Mouse (Mus musculus): ENCODE measurements around the gene 9130019O22Rik. TPM values are rescaled to one million over a fixed set of nuclear protein-coding genes. Genes with fewer than 3 reads are reported as not detected.

9130019O22Rik gene
- 2.9 TPM for polyA plus RNA-seq (2014; fragmentation: Illumina TruSeq; extraction: RNeasy Lipid Tissue Mini Kit (QIAGEN cat#74804); ENCODE audit: low replicate concordance)

DNA sequence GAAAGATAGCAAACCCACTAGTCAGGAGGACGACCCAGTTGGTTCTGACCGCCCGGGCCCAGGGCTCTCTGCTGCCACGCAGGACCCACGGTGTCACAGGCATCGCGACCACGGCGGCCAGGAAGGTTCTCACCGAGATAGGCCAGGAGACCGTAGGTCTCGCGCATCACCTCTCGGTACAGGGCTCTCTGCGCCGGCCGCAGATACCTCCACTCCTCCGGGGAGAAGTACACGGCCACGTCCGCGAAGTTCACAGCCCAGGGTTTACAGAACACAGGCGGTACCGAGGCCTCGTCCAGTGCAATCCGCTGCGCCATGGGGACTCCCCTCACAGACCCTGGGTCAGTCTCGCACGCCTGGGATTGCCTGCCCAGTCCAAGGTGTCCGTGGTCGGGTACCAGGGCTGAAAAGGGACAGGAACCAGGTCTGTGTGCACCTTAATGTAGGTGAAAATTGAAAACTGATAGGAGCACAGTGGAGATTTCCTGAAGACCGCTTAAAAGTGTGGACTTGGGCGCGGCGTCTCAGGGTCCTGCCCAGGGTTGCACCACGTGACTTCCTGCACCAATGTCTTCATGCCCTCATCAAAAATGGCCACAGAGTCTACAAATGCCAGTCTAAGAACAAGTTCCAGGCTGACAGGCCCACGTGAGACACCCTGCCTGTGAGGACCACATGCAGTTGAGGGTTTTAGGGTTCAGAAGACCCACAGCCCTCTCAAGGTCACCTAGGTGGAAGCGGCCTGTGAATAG lies at the start of gene 9130019O22Rik:
Gene 9130019O22Rik, minus strand, starts transcription at position 526 of the 752 bp plus-strand sequence.

DNA sequence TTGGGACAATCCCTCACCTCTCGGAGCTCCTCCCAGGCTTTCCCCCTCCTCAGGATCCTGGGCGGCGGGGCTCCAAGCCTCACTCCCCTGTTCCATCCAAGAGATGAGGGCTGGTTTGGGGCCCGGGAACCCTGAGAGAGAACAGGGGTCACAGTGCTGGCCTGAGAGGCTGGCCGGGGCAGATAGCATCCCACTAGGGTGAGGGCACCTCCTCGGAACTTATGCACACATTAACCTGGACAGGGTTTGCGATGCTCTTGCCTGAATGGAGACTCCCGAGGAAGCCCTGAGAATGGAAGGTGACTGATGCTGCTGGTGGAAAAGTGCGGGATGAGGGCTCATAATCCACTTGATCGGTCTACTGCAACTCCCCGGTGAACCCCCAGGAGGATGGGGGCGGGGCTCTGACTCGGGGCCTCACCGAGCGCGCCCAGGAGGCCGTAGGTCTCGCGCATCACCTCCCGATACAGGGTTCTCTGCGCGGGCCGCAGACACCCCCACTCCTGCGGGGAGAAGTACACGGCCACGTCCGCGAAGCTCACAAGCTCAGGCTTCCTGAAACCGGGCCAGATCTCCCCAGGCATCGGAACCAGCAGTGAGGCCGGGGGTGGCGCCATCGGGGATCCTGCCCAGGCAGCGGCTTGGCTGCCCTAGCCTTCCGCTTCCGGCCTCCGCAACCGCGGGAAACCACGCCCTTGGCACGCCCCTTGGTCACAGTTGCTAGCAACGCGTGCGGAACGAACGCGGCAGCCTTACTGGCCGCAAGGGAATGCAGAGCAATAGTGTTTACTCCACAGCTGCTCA lies 34.6 kb upstream of the 9130019O22Rik start, which contains the start of gene Zfp688:
Gene Zfp688, minus strand, starts transcription at position 681 of the 804 bp plus-strand sequence.

DNA sequence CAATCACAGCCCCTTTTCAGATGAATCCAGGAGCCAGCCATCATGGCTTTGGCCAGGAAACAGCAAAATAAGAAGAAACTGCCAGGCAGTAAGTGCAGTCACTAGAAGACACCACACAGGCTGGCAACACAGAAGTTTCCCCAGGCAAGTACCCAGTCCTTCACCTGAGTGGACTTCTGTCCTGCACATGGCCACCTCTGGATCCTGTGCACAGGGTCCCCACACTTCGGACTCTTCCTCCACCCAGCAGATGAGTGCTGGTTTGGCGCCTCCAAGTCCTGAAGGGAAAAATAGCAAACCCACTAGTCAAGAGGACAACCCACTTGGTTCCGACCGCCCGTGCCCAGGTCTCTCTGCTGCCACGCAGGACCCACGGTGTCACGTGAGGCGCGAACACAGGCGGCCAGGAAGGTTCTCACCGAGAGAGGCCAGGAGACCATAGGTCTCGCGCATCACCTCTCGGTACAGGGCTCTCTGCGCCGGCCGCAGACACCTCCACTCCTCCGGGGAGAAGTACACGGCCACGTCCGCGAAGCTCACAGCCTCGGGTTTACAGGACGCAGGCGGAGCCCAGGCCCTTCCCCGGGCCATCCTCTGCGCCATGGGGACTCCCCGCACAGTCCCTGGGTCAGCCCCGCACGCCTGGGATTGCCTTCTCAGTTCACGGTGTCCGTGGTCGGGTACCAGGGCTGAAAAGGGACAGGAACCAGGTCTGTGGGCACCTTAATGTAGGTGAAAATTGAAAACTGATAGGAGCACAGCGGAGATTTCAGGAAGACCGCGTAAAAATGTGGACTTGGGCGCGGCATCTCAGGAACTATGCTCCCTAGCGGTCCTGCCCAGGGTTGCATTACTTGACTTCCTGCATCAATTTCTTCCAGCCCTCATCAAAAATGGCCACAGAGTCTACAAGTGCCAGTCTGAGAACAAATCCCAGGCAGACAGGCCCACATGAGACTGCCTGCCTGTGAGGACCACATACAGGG lies 19.3 kb upstream of the 9130019O22Rik start, which contains the start of gene Zfp764:
Gene Zfp764, minus strand, starts transcription at position 821 of the 986 bp plus-strand sequence.

DNA sequence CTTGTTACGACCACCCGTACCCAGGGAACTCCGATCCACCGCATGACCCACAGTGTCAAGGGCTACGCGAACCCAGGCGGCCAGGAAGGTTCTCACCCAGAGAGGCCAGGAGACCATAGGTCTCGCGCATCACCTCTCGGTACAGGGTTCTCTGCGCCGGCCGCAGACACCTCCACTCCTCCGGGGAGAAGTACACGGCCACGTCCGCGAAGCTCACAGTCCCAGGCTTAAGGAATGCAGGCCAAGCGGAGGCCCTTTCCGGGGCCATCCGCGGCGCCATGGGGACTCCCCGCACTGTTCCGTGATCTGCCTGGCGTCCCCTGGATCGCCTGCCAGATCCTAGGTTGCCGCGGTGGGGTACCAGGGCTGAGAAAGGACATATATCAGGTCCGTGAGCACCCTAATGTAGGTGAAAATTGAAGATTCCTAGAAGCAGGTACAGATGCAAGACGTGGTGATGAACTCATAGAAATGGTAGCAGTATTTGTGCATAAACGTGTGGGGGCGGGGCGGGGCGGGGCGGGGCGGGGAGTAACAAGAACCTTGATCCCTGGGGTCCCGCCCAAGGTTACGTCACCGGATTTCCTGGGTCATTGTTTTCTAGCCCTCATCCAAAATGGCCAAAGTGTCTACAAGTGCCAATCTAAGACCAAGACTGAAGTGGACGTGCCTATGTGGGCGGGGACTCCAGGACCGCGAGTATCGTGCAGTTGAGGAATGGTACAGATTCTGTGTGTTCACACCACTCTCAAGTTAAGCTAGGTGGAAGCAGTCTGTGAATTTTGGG lies 6.4 kb upstream of the 9130019O22Rik start, which contains the start of gene E430018J23Rik:
Gene E430018J23Rik, minus strand, starts transcription at position 473 of the 787 bp plus-strand sequence.

DNA sequence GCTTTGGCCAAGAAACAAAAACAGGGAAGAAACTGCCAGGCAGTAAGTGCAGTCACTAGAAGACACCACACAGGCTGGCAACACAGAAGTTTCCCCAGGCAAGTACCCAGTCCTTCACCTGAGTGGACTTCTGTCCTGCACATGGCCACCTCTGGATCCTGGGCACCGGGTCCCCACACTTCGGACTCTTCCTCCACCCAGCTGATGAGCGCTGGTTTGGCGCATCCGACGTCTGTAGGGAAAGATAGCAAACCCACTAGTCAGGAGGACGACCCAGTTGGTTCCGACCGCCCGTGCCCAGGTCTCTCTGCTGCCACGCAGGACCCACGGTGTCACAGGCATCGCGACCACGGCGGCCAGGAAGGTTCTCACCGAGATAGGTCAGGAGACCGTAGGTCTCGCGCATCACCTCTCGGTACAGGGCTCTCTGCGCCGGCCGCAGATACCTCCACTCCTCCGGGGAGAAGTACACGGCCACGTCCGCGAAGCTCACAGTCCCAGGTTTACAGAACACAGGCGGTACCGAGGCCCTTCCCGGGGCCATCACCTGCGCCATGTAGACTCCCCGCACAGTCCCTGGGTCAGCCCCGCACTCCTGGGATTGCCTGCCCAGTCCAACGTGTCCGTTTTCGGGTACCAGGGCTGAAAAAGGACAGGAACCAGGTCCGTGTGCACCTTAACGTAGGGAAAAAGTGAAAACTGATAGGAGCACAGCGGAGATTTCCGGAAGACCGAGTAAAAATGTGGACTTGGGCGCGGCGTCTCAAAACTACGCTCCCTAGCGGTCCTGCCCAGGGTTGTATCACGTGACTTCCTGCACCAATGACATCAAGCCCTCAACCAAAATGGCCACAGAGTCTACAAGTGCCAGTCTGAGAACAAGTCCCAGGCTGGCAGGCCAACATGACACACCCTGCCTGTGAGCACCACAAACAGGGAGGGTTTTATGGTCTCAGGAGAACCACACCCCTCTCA lies 11.4 kb downstream of the 9130019O22Rik start, which contains the start of gene Zfp747:
Gene Zfp747, minus strand, starts transcription at position 780 of the 975 bp plus-strand sequence.

DNA sequence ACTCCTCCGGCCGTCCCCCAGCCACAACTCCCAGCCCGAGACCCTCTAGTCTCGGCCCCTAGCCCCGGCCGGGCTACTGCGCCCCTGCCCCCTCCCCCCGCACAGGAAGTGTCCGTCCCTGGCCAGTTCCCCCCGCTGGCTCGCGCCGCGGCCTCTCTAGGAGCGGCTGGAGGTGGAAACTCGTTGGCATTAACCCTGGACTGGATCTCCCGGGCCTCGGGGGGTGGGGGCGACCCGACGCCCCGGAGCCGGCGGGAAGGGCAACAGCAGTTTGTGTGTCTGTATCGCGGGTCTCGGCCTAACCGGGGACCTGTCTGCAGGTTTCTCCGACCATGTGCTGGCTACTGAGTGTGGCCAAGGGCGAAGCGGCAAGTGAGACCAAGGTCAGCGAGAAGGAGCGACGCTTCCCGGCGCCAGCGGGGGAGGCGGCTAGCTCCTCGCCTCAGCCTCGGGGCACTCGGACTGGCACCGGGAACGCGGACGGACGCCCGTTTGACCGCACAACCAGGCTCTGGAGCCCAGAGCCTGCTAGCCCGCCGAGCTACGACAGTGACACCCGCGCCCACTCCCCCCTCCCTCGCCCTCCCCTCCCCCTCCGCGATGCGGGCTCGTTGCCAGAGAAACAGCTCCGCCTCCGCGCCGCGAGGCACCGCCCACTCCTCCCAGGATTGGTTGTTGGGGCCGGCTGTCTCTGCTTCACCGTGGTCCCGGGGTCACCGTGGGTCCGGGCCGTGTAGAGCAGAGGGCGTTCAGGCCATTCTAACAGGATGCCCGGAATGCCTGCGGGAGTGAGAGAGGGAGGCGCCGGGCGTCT lies 41.2 kb downstream of the 9130019O22Rik start, which contains the start of gene Zfp768:
Gene Zfp768, minus strand, starts transcription at position 78 of the 814 bp plus-strand sequence.

Other genes with a start within 250 kb of the 9130019O22Rik start
- gene Spn, start 249.3 kb downstream of the 9130019O22Rik start, polyA plus RNA-seq (2014; fragmentation: Illumina TruSeq; extraction: RNeasy Lipid Tissue Mini Kit (QIAGEN cat#74804); ENCODE audit: low replicate concordance), result 0.89 TPM
- 9.1 TPM for gene Cd2bp2, start 191.1 kb downstream of the 9130019O22Rik start, polyA plus RNA-seq (2014; fragmentation: Illumina TruSeq; extraction: RNeasy Lipid Tissue Mini Kit (QIAGEN cat#74804); ENCODE audit: low replicate concordance)
- 3.0 TPM for gene Tbc1d10b, start 178.7 kb downstream of the 9130019O22Rik start, polyA plus RNA-seq (2014; fragmentation: Illumina TruSeq; extraction: RNeasy Lipid Tissue Mini Kit (QIAGEN cat#74804); ENCODE audit: low replicate concordance)
- not detected for gene Mylpf, start 178.3 kb downstream of the 9130019O22Rik start, polyA plus RNA-seq (2014; fragmentation: Illumina TruSeq; extraction: RNeasy Lipid Tissue Mini Kit (QIAGEN cat#74804); ENCODE audit: low replicate concordance)
- gene Zfp553, start 154.1 kb downstream of the 9130019O22Rik start, polyA plus RNA-seq (2014; fragmentation: Illumina TruSeq; extraction: RNeasy Lipid Tissue Mini Kit (QIAGEN cat#74804); ENCODE audit: low replicate concordance), result 0.63 TPM
- 1.5 TPM for gene Sept1, start 154.0 kb downstream of the 9130019O22Rik start, polyA plus RNA-seq (2014; fragmentation: Illumina TruSeq; extraction: RNeasy Lipid Tissue Mini Kit (QIAGEN cat#74804); ENCODE audit: low replicate concordance)
- not detected for gene Zfp771, start 142.9 kb downstream of the 9130019O22Rik start, polyA plus RNA-seq (2014; fragmentation: Illumina TruSeq; extraction: RNeasy Lipid Tissue Mini Kit (QIAGEN cat#74804); ENCODE audit: low replicate concordance)
- 0.78 TPM for gene Dctpp1, start 126.5 kb downstream of the 9130019O22Rik start, polyA plus RNA-seq (2014; fragmentation: Illumina TruSeq; extraction: RNeasy Lipid Tissue Mini Kit (QIAGEN cat#74804); ENCODE audit: low replicate concordance)
- 171 TPM for gene Sephs2, start 113.1 kb downstream of the 9130019O22Rik start, polyA plus RNA-seq (2014; fragmentation: Illumina TruSeq; extraction: RNeasy Lipid Tissue Mini Kit (QIAGEN cat#74804); ENCODE audit: low replicate concordance)
- 1.3 TPM for gene Itgal, start 90.9 kb downstream of the 9130019O22Rik start, polyA plus RNA-seq (2014; fragmentation: Illumina TruSeq; extraction: RNeasy Lipid Tissue Mini Kit (QIAGEN cat#74804); ENCODE audit: low replicate concordance)
- gene Zfp768, start 41.6 kb downstream of the 9130019O22Rik start, polyA plus RNA-seq (2014; fragmentation: Illumina TruSeq; extraction: RNeasy Lipid Tissue Mini Kit (QIAGEN cat#74804); ENCODE audit: low replicate concordance), result 2.2 TPM
- 5.3 TPM for gene Zfp747, start 11.1 kb downstream of the 9130019O22Rik start, polyA plus RNA-seq (2014; fragmentation: Illumina TruSeq; extraction: RNeasy Lipid Tissue Mini Kit (QIAGEN cat#74804); ENCODE audit: low replicate concordance)
- 1.2 TPM for gene E430018J23Rik, start 6.5 kb upstream of the 9130019O22Rik start, polyA plus RNA-seq (2014; fragmentation: Illumina TruSeq; extraction: RNeasy Lipid Tissue Mini Kit (QIAGEN cat#74804); ENCODE audit: low replicate concordance)
- 3.5 TPM for gene Zfp764, start 19.7 kb upstream of the 9130019O22Rik start, polyA plus RNA-seq (2014; fragmentation: Illumina TruSeq; extraction: RNeasy Lipid Tissue Mini Kit (QIAGEN cat#74804); ENCODE audit: low replicate concordance)
- gene Zfp688, start 34.9 kb upstream of the 9130019O22Rik start, polyA plus RNA-seq (2014; fragmentation: Illumina TruSeq; extraction: RNeasy Lipid Tissue Mini Kit (QIAGEN cat#74804); ENCODE audit: low replicate concordance), result 2.5 TPM
- gene Zfp689, start 62.0 kb upstream of the 9130019O22Rik start, polyA plus RNA-seq (2014; fragmentation: Illumina TruSeq; extraction: RNeasy Lipid Tissue Mini Kit (QIAGEN cat#74804); ENCODE audit: low replicate concordance), result 0.97 TPM
- 29.5 TPM for gene Prr14, start 72.4 kb upstream of the 9130019O22Rik start, polyA plus RNA-seq (2014; fragmentation: Illumina TruSeq; extraction: RNeasy Lipid Tissue Mini Kit (QIAGEN cat#74804); ENCODE audit: low replicate concordance)
- 5.9 TPM for gene Fbrs, start 92.0 kb upstream of the 9130019O22Rik start, polyA plus RNA-seq (2014; fragmentation: Illumina TruSeq; extraction: RNeasy Lipid Tissue Mini Kit (QIAGEN cat#74804); ENCODE audit: low replicate concordance)
- gene Srcap, start 124.8 kb upstream of the 9130019O22Rik start, polyA plus RNA-seq (2014; fragmentation: Illumina TruSeq; extraction: RNeasy Lipid Tissue Mini Kit (QIAGEN cat#74804); ENCODE audit: low replicate concordance), result 4.5 TPM
- 5.1 TPM for gene Gm42715, start 132.4 kb upstream of the 9130019O22Rik start, polyA plus RNA-seq (2014; fragmentation: Illumina TruSeq; extraction: RNeasy Lipid Tissue Mini Kit (QIAGEN cat#74804); ENCODE audit: low replicate concordance)
- not detected for gene Tmem265, start 174.2 kb upstream of the 9130019O22Rik start, polyA plus RNA-seq (2014; fragmentation: Illumina TruSeq; extraction: RNeasy Lipid Tissue Mini Kit (QIAGEN cat#74804); ENCODE audit: low replicate concordance)
- 18.3 TPM for gene Phkg2, start 186.2 kb upstream of the 9130019O22Rik start, polyA plus RNA-seq (2014; fragmentation: Illumina TruSeq; extraction: RNeasy Lipid Tissue Mini Kit (QIAGEN cat#74804); ENCODE audit: low replicate concordance)
- gene Ccdc189, start 201.4 kb upstream of the 9130019O22Rik start, polyA plus RNA-seq (2014; fragmentation: Illumina TruSeq; extraction: RNeasy Lipid Tissue Mini Kit (QIAGEN cat#74804); ENCODE audit: low replicate concordance), result not detected
- gene Rnf40, start 201.6 kb upstream of the 9130019O22Rik start, polyA plus RNA-seq (2014; fragmentation: Illumina TruSeq; extraction: RNeasy Lipid Tissue Mini Kit (QIAGEN cat#74804); ENCODE audit: low replicate concordance), result 0.82 TPM
- gene Zfp629, start 228.6 kb upstream of the 9130019O22Rik start, polyA plus RNA-seq (2014; fragmentation: Illumina TruSeq; extraction: RNeasy Lipid Tissue Mini Kit (QIAGEN cat#74804); ENCODE audit: low replicate concordance), result 4.8 TPM

All from small intestine, adult 10 weeks (tissue).